Mouse (Mus musculus) spleen, adult 2 months (tissue): ENCODE results near the gene Hsph1. TPM values are rescaled to one million over a fixed set of nuclear protein-coding genes. Genes with fewer than 3 reads are reported as not detected.

Source experiments
- DNase-seq, 2 experiments: peaks; one replicate each; pipeline versions ENCODE4 v3.0.0 to v3.0.0-alpha.2; 2012 to 2021; ENCODE audit warnings: low spot score in 2 of 2, low read depth in 1 of 2
- H3K27ac ChIP-seq: fragments of 200-500 bp; 2 replicates; pipeline ENCODE4 v1.5.1; 2012; ENCODE audit warnings: low read length, inconsistent platforms; ENCODE audit not compliant: insufficient read depth
- H3K27me3 ChIP-seq: fragments of 200-500 bp; 2 replicates; pipeline ENCODE4 v1.6.1; 2012; ENCODE audit warnings: mild to moderate bottlenecking, moderate library complexity, low read length, inconsistent platforms; ENCODE audit not compliant: control insufficient read depth, insufficient read depth
- H3K36me3 ChIP-seq: fragments of 200-500 bp; 2 replicates; pipeline ENCODE4 v1.6.1; 2012; ENCODE audit warnings: mild to moderate bottlenecking, low read length, inconsistent platforms; ENCODE audit not compliant: control insufficient read depth, insufficient read depth
- H3K4me1 ChIP-seq: fragments of 200-500 bp; 2 replicates; pipeline ENCODE4 v1.6.1; 2011; ENCODE audit warnings: inconsistent platforms; ENCODE audit not compliant: control insufficient read depth, insufficient read depth, insufficient read length
- H3K4me3 ChIP-seq: fragments of 200-500 bp; 2 replicates; pipeline ENCODE4 v1.5.1; 2011; ENCODE audit warnings: mild to moderate bottlenecking, inconsistent platforms; ENCODE audit not compliant: insufficient read depth, insufficient read length; ENCODE audit errors: extremely low read depth
- CTCF ChIP-seq: fragments of 200-500 bp; IDR thresholded peaks from 2 replicates; pipeline ENCODE4 v1.5.1; 2011; ENCODE audit warnings: mild to moderate bottlenecking, inconsistent platforms; ENCODE audit not compliant: insufficient read depth, insufficient read length, insufficient replicate concordance; ENCODE audit errors: extremely low read depth
- POLR2A ChIP-seq: fragments of 200-500 bp; IDR thresholded peaks from 2 replicates; pipeline ENCODE4 v1.6.1; 2011; ENCODE audit warnings: low read depth, low read length, inconsistent platforms
- WGBS: fragments of 180-500 bp; shearing (Covaris S2); methylation state at CpG from one replicate; pipeline ENCODE4 v1.1.7; 2018; 5-methylcytosine and 5-hydroxymethylcytosine counted together
- polyA plus RNA-seq: library from polyadenylated mRNA; depleted of rRNA; stranded (reverse); fragments of >200 nt; gene quantifications from 2 replicates; pipeline ENCODE4 v1.2.3, GENCODE M21; 2012

Hsph1 gene
- polyA plus RNA-seq, 1 experiment: 9.5 TPM

GRCm38 (mm10) chr5:149589932-149590331 lies 46.2 kb downstream of the Hsph1 start:
- no peak for TF ChIP-seq POLR2A
- no peak for TF ChIP-seq CTCF
- H3K27ac ChIP-seq: no peak overlapping the region
- no peak overlapping the region for H3K4me3 ChIP-seq
- no peaks in the 10 kb centered on the region for H3K36me3 ChIP-seq
- H3K27me3 ChIP-seq: no peaks in the 10 kb centered on the region
- no peak for DNase-seq
- 51% methylated on average over 3 of the region's 3 CpGs for WGBS
- no peaks in the 10 kb centered on the region for H3K4me1 ChIP-seq

GRCm38 (mm10) chr5:149588814-149589534 lies 47.2 kb downstream of the Hsph1 start:
- no peak overlapping the region for H3K4me3 ChIP-seq

GRCm38 (mm10) chr5:149587327-149587895 lies 48.8 kb downstream of the Hsph1 start:
- no peaks in the 10 kb centered on the region for H3K4me1 ChIP-seq
- no peaks in the 10 kb centered on the region for H3K27me3 ChIP-seq
- no peak overlapping the region for H3K4me3 ChIP-seq
- WGBS: 53% methylated on average over 11 of the region's 11 CpGs
- no peak for TF ChIP-seq CTCF
- no peak for TF ChIP-seq POLR2A
- no peak overlapping the region for H3K27ac ChIP-seq
- H3K36me3 ChIP-seq: no peaks in the 10 kb centered on the region
- DNase-seq: no peak

More at GRCm38 (mm10) chr5:149588814-149589534, 47.2 kb downstream of the Hsph1 start:
- no peaks in the 10 kb centered on the region for H3K4me1 ChIP-seq
- WGBS: 42% methylated on average over 7 of the region's 7 CpGs
- DNase-seq: no peak
- TF ChIP-seq CTCF (no peak), POLR2A (no peak)
- H3K27ac ChIP-seq: no peak overlapping the region
- no peaks in the 10 kb centered on the region for H3K27me3 ChIP-seq
- H3K36me3 ChIP-seq: no peaks in the 10 kb centered on the region

GRCm38 (mm10) chr5:149585910-149586309 lies 50.3 kb downstream of the Hsph1 start:
- no peaks in the 10 kb centered on the region for H3K4me1 ChIP-seq
- TF ChIP-seq POLR2A: no peak
- TF ChIP-seq CTCF: no peak
- no peak for DNase-seq
- H3K27me3 ChIP-seq: no peaks in the 10 kb centered on the region
- H3K4me3 ChIP-seq: no peak overlapping the region
- no peaks in the 10 kb centered on the region for H3K36me3 ChIP-seq
- WGBS: 85% methylated on average over 10 of the region's 10 CpGs
- no peak overlapping the region for H3K27ac ChIP-seq

GRCm38 (mm10) chr5:149585231-149585630 lies 50.9 kb downstream of the Hsph1 start:
- Histone ChIP-seq H3K27ac (no peak overlapping the region), H3K4me3 (no peak overlapping the region), H3K27me3 (no peaks in the 10 kb centered on the region), H3K36me3 (no peaks in the 10 kb centered on the region), H3K4me1 (no peaks in the 10 kb centered on the region)
- DNase-seq: no peak
- 96% methylated on average over 1 of the region's 1 CpGs for WGBS
- TF ChIP-seq CTCF (no peak), POLR2A (no peak)

GRCm38 (mm10) chr5:149584154-149584655 lies 52.0 kb downstream of the Hsph1 start:
- no peaks in the 10 kb centered on the region for H3K36me3 ChIP-seq
- WGBS: 72% methylated on average over 8 of the region's 8 CpGs
- no peak for TF ChIP-seq CTCF
- no peak for TF ChIP-seq POLR2A
- H3K27me3 ChIP-seq: no peaks in the 10 kb centered on the region
- H3K27ac ChIP-seq: no peak overlapping the region
- no peaks in the 10 kb centered on the region for H3K4me1 ChIP-seq
- DNase-seq: no peak
- H3K4me3 ChIP-seq: no peak overlapping the region

GRCm38 (mm10) chr5:149583507-149583906 lies 52.7 kb downstream of the Hsph1 start:
- TF ChIP-seq CTCF: no peak
- no peak for TF ChIP-seq POLR2A
- H3K4me3 ChIP-seq: no peak overlapping the region
- WGBS: 46% methylated on average over 8 of the region's 8 CpGs

More at GRCm38 (mm10) chr5:149583507-149583906, 52.7 kb downstream of the Hsph1 start:
- Histone ChIP-seq H3K4me1 (no peaks in the 10 kb centered on the region), H3K27me3 (no peaks in the 10 kb centered on the region), H3K36me3 (no peaks in the 10 kb centered on the region), H3K27ac (no peak overlapping the region)
- DNase-seq: no peak
